Mouse (Mus musculus) cortical plate, adult 2 months (tissue): ENCODE measurements around the gene Hdac9.

ENCODE experiments used
- CTCF ChIP-seq: fragments of 200-500 bp; IDR thresholded peaks from 2 replicates; pipeline ENCODE4 v1.5.1; 2011; ENCODE audit warnings: mild to moderate bottlenecking, control low read depth, low read length; ENCODE audit not compliant: insufficient read depth; ENCODE audit errors: extremely low read depth
- POLR2A ChIP-seq: fragments of 200-500 bp; IDR thresholded peaks from 2 replicates; pipeline ENCODE4 v1.6.1; 2011; ENCODE audit warnings: mild to moderate bottlenecking, low read length, control low read depth; ENCODE audit not compliant: insufficient read depth; ENCODE audit errors: extremely low read depth

GRCm38 (mm10) chr12:34528201-34529164 is 388.4 kb downstream of the Hdac9 start:
- TF ChIP-seq CTCF, result no peak
- no peak for TF ChIP-seq POLR2A
